Mouse (Mus musculus): ENCODE results near the gene Ap3m1. TPM values are rescaled to one million over a fixed set of nuclear protein-coding genes. Genes with fewer than 3 reads are reported as not detected.
"Not testable (repeated sequence)": the region's sequence is repeated elsewhere in the genome, so short reads cannot be mapped to it uniquely, and the experiment has no call there.

Gene Ap3m1
- total RNA-seq (2021) = 87.7 and 99.3 TPM in 2 replicates
- long read RNA-seq, experiment 1, full-length matches to known transcripts = 44 of 63 reads
- long read RNA-seq, experiment 1, partial matches to known transcripts = 3 of 63 reads
- long read RNA-seq, experiment 1, other reads (novel, unspliced or antisense) = 16 of 63 reads
- long read RNA-seq, experiment 2, full-length matches to known transcripts = 38 of 55 reads
- long read RNA-seq, experiment 2, partial matches to known transcripts = 4 of 55 reads
- long read RNA-seq, experiment 2, other reads (novel, unspliced or antisense) = 13 of 55 reads

DNA sequence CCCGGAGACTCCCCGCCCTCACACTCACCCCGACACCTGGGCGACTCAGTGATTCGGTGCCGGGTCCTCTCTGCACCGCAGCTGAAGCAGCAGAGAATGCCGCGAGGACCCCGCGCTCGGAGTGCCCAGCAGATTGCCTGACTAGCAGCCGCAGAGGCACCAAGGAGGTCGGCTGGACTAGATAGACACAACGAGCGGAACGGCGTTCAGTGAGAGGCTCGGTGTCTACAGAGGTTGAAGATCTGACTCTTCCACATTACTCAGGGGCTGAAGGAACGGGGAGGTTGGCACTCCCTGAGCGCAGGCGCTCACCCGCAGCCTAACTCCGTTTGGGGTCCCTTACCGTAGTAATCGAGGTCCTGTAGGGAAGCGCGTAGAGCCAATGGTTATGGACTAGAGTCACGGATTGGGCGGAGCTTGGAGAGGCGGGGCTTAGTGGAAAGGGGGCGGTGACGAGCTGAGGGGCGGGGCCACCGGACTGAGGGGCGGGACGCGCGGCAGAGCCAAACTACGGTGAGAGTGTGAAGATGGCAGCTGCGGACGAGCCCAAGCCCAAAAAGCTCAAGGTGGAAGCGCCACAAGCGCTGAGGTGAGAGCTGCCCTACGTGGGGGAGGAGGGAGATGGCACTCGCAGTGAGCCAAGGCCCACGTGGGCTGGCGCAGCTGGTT lies at the start of gene Ap3m1, which contains the start of gene Adk:
Ap3m1 (minus strand) TSS at position 397 of the 669 bp plus-strand sequence.
Adk (plus strand) TSS at position 463 of the 669 bp plus-strand sequence.
- peak; percentile 97 for DNase-seq

DNA sequence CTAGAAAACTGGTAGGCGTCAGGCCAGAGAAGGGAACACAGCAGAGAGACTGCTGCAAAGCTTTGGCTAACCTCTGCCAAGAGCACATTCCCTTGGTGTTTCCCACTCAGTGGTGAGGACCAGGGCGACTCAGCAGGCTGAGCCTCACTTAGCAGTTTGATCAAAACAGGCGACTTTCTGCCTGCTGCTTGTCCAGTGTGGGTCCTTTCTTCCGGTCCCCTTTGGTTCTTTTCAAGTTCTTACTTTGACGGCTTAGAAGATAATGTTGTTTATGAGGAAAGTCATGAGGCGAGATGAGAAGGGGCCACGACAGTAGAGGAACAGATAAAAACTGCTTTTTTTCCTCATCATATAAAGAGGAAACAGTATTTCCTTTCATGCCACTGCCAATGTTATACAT lies 49.3 kb upstream of the Ap3m1 start:
- DNase-seq = peak; percentile 41

GRCm38 (mm10) chr14:21100876-21101275 lies 48.6 kb upstream of the Ap3m1 start:
- no peak for DNase-seq

- no peak for DNase-seq
Measured at GRCm38 (mm10) chr14:21099371-21099770, 47.1 kb upstream of the Ap3m1 start.

DNA sequence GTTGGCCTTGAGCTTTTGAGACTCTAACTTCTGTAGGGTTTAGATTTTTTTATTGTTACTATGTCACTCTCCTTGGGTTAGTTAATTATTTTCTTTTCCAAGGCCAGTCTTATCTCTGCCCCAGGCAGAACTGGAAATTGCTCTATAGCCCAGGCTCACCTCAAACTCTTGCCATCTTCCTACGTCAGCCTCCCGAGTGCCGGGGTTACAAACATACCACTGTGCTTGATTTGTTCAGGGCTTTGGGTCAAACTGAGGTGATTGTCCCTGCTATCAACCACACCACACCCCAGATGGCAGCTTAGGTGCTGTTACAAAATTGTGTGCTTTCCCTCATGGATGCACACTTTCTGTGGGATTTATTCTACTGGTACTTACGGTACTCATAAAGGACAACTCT lies 44.4 kb upstream of the Ap3m1 start:
- DNase-seq = no peak

DNA sequence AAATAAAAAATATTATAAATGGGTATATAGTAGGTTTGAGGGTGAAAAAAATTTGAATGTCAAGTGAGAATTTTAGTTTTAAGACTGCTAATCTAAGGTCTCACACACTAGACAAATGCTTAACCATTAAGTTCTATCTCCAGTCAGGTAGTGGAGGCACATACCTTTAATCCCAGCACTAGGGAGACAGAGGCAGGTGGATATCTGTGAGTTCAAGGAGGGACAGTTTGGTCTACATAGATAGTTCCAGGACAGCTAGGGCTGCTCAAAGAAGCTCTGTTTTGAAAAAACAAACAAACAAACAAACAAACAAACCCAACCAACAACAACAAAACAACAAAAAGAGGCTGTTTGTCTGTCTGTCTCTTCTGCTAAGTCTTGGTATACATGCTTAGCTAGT lies 44.0 kb upstream of the Ap3m1 start:
- no peak for DNase-seq

DNA sequence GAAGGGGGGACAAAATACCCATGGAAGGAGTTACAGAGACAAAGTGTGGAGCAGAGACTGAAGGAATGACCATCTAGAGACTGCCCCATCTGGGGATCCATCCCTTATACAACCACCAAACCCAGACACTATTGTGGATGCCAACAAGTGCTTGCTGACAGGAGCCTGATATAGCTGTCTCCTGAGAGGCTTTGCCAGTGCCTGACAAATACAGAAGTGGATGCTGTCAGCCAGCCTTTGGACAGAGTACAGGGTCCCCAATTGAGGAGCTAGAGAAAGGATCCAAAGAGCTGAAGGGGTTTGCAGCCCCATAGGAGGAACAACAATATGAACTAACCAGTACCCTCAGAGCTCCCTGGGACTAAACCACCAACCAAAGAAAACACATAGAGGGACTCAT lies 41.9 kb upstream of the Ap3m1 start:
- not testable (repeated sequence) for DNase-seq

GRCm38 (mm10) chr14:21090930-21091486 lies 38.7 kb upstream of the Ap3m1 start:
- no peak for DNase-seq

DNA sequence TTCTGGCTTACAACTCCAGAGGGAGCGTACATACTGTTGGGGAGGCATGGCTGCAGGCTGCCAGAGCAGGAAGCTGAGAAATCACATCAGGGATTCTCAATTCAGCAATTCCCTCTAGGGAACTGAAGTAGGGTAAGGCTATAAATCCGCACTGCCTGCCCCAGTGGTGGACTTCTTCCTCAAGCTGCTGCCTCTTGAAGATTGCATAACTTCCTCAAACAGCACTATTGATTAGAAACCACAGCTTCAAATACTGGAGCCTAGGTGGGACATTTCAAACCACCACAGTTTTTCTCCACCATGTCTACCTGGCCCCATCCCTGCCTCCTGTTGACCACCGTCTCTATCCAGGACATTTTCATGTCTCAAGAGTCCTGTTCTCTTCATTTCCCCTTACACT lies 38.1 kb upstream of the Ap3m1 start:
- DNase-seq = no peak

- DNase-seq = no peak
Measured at GRCm38 (mm10) chr14:21088731-21089130, 36.4 kb upstream of the Ap3m1 start.

GRCm38 (mm10) chr14:21087390-21088060 lies 35.2 kb upstream of the Ap3m1 start:
- DNase-seq = no peak

- DNase-seq = no peak
Measured at GRCm38 (mm10) chr14:21086827-21087351, 34.6 kb upstream of the Ap3m1 start.

- no peak for DNase-seq
Measured at GRCm38 (mm10) chr14:21086106-21086505, 33.8 kb upstream of the Ap3m1 start.

GRCm38 (mm10) chr14:21085666-21086065 lies 33.4 kb upstream of the Ap3m1 start:
- no peak for DNase-seq

GRCm38 (mm10) chr14:21082823-21083222 lies 30.5 kb upstream of the Ap3m1 start:
- no peak for DNase-seq

GRCm38 (mm10) chr14:21078511-21078910 lies 26.2 kb upstream of the Ap3m1 start:
- DNase-seq = no peak

- no peak for DNase-seq
Measured at GRCm38 (mm10) chr14:21077939-21078338, 25.6 kb upstream of the Ap3m1 start.

DNA sequence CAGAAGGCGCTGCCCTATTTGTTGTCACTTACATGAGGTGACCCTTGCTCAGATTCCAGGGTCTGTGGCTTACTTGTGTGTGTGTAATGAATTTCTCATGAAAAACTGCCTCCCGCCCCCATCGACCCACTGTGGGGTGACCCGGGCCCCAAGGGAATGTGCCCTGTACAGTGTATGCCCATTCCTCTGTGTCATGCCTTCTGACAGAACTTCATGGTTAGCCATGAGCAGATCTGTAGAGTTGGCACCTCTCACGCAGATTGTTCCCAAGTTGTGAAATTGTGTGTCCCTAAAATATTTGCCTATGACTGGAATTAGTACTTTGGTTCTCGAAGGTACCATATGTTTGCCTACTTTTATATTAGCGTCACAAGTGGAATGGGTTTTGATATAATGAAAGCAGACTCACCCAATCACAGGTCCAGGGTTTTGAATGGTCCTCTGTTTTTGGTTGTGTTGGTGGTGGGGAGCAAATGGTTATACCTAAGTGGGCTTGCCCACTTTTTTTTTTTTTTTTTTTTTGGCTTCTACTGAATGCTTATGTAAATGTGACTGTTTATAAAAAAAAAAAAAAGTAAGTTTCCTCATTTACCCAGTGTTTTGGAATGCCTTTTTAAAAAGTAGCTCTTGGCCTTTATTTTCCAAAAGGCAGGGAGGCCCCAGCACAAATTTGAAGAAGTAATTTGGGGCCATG lies 24.3 kb upstream of the Ap3m1 start:
- DNase-seq = peak; percentile 46

GRCm38 (mm10) chr14:21075751-21076500 lies 23.6 kb upstream of the Ap3m1 start:
- DNase-seq = peak; percentile 96

DNA sequence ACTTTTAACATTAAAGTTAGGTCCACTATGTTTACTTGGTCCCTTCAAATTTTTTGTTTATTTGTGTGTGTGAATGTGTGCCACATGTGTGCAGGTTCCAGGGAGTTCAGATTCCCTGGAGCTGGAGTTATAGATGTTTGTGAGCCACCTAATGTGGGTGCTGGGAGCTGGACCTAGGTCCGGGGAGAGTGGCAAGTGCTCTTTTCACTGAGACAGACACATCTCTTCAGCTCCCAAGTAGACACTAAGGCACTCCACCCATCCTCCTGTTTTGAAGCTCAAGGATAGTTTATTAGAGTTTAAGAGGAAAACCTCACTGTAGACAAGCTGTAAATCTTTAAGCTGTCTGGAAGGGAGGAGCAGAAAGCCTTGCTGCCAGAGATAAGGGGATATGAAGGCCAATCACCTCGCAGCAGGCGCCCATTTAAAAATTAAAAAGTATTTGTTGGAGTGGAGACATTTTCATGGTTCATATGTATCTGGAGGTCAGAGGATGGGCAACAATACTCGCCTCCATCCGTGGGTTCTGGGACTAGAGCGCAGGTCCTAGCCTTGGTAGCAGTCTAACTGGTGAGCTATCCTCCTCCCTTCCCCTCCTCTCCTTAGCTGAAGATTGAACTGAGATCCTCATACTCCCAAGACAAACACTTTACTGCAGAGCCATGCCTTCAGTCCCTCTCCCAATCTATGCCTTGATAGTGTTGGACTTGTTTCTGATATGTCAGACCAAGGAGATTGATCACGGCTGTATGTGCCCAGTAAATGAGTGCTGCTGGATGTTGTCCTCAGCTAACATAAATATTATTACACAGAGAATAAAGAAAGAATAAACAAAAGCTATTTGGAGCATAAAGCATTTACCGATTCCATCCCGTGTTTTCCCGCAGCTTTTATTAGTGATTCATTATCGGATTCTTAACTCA lies 22.4 kb upstream of the Ap3m1 start:
- peak; percentile 21 for DNase-seq

Data from adrenal gland, postnatal 14 days (tissue).